Mouse (Mus musculus): ENCODE measurements around the gene Enkur. TPM values are rescaled to one million over a fixed set of nuclear protein-coding genes. Genes with fewer than 3 reads are reported as not detected.
A peak's percentile ranks its signal among the peaks of the same experiment; 100 is the strongest.

Gene Enkur
- polyA plus RNA-seq, 1 experiment from 2014 or later, result 0.42 TPM

DNA sequence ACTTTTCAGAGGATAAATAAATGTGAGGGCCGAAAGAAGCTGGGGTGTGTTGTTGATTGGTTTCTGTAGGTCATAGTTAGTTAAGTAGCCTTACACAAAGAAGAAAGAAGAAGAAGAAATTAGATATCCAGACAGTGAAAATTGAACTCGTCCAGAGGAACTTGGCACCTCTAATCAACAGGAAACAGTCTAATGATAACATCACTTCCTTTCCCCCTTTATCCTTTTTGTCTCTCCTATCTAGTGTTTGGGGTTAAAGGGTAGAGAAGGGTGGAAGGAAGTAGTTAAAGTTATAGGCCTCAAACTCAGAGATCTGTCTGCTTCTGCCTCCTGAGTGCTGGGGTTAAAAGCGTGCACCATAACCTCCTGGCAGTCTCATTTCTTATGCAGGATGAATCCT is 32.4 kb downstream of the Enkur start:
- H3K9ac ChIP-seq (replicated peaks; ENCODE audit: low read depth, low read length), result no peak overlapping the region
- no peak overlapping the region for H3K4me2 ChIP-seq (replicated peaks; ENCODE audit: low read depth, low read length)
- ATAC-seq (ENCODE audit: insufficient number of reproducible peaks, insufficient read depth, low FRiP score, low read depth), result no peak
- no peaks in the 10 kb centered on the region for H3K4me1 ChIP-seq (ENCODE audit: control insufficient read depth, insufficient read depth, low read length)
- 83% methylated on average over 3 of the region's 3 CpGs for WGBS
- no peaks in the 10 kb centered on the region for H3K36me3 ChIP-seq (ENCODE audit: control insufficient read depth, insufficient read depth, low read length)
- H3K27me3 ChIP-seq (ENCODE audit: control insufficient read depth, insufficient read depth, low read length), result no peaks in the 10 kb centered on the region
- no peak overlapping the region for H3K4me3 ChIP-seq (ENCODE audit: low read depth, low read length)
- no peak overlapping the region for H3K27ac ChIP-seq (ENCODE audit: low read length)
- H3K9me3 ChIP-seq (ENCODE audit: control insufficient read depth, low read depth, low read length), result no peaks in the 10 kb centered on the region

- Histone ChIP-seq H3K9ac (replicated peaks; ENCODE audit: low read depth, low read length) (no peak overlapping the region), H3K27me3 (ENCODE audit: control insufficient read depth, insufficient read depth, low read length) (no peaks in the 10 kb centered on the region), H3K4me2 (replicated peaks; ENCODE audit: low read depth, low read length) (no peak overlapping the region), H3K36me3 (ENCODE audit: control insufficient read depth, insufficient read depth, low read length) (no peaks in the 10 kb centered on the region), H3K4me3 (ENCODE audit: low read depth, low read length) (no peak overlapping the region), H3K27ac (ENCODE audit: low read length) (no peak overlapping the region), H3K4me1 (ENCODE audit: control insufficient read depth, insufficient read depth, low read length) (no peaks in the 10 kb centered on the region), H3K9me3 (ENCODE audit: control insufficient read depth, low read depth, low read length) (no peaks in the 10 kb centered on the region)
- 87% methylated on average over 1 of the region's 1 CpGs for WGBS
- no peak for ATAC-seq (ENCODE audit: insufficient number of reproducible peaks, insufficient read depth, low FRiP score, low read depth)
These were observed 37.2 kb downstream of the Enkur start for GRCm38 (mm10) chr2:21167916-21168315.

DNA sequence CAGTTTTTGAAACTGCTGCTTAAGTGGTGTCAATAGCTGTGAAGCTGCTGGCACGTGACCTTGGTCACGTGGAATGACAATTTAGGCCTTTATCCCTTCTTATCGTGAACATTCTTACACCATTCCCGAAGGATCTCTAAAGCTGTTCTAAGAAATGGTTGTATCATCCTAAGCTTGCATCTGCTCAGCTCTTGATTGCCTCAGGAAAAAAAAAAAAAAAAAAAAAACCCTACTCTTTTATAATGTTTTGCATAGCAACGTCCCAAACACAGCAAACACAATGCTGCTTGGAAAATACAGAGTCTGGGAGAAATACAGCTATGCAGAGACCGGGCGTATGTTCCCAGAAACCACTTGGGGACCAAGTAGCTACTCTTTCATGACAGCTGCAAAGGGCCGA is 40.9 kb downstream of the Enkur start:
- Histone ChIP-seq H3K36me3 (ENCODE audit: control insufficient read depth, insufficient read depth, low read length) (no peaks in the 10 kb centered on the region), H3K27ac (ENCODE audit: low read length) (no peak overlapping the region), H3K4me3 (ENCODE audit: low read depth, low read length) (no peak overlapping the region), H3K9me3 (ENCODE audit: control insufficient read depth, low read depth, low read length) (no peaks in the 10 kb centered on the region), H3K9ac (replicated peaks; ENCODE audit: low read depth, low read length) (no peak overlapping the region), H3K27me3 (ENCODE audit: control insufficient read depth, insufficient read depth, low read length) (no peaks in the 10 kb centered on the region), H3K4me2 (replicated peaks; ENCODE audit: low read depth, low read length) (no peak overlapping the region), H3K4me1 (ENCODE audit: control insufficient read depth, insufficient read depth, low read length) (no peaks in the 10 kb centered on the region)
- WGBS, result 79% methylated on average over 8 of the region's 8 CpGs
- ATAC-seq (ENCODE audit: insufficient number of reproducible peaks, insufficient read depth, low FRiP score, low read depth), result no peak

DNA sequence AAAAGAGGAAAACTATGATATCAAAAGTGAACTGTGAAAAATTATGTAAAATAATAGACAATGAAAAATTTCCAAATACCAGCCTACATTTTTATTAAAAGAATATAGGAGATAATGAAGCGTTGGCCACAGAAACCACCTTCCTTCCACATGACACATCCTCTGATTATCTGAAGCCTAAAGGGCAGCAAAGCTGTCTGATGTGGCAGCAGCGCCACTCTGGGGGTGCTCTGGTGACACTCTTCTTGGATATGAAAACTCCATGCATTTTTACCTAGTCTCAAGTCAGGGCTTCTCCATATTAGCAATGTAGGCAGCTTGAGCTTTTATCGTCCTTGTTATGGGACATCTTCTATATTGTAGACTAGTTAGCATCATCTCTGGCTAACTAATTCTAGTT is 51.7 kb downstream of the Enkur start:
- H3K36me3 ChIP-seq (ENCODE audit: control insufficient read depth, insufficient read depth, low read length), result no peaks in the 10 kb centered on the region
- H3K27me3 ChIP-seq (ENCODE audit: control insufficient read depth, insufficient read depth, low read length), result no peaks in the 10 kb centered on the region
- H3K4me1 ChIP-seq (ENCODE audit: control insufficient read depth, insufficient read depth, low read length), result no peaks in the 10 kb centered on the region
- ATAC-seq (ENCODE audit: insufficient number of reproducible peaks, insufficient read depth, low FRiP score, low read depth), result no peak
- H3K9me3 ChIP-seq (ENCODE audit: control insufficient read depth, low read depth, low read length), result no peaks in the 10 kb centered on the region
- H3K9ac ChIP-seq (replicated peaks; ENCODE audit: low read depth, low read length), result no peak overlapping the region
- no peak overlapping the region for H3K4me2 ChIP-seq (replicated peaks; ENCODE audit: low read depth, low read length)
- no peak overlapping the region for H3K27ac ChIP-seq (ENCODE audit: low read length)
- 89% methylated on average over 3 of the region's 3 CpGs for WGBS
- H3K4me3 ChIP-seq (ENCODE audit: low read depth, low read length), result no peak overlapping the region

GRCm38 (mm10) chr2:21147169-21147568 is 58.0 kb downstream of the Enkur start:
- Histone ChIP-seq H3K27ac (ENCODE audit: low read length) (no peak overlapping the region), H3K4me2 (replicated peaks; ENCODE audit: low read depth, low read length) (no peak overlapping the region), H3K36me3 (ENCODE audit: control insufficient read depth, insufficient read depth, low read length) (no peaks in the 10 kb centered on the region), H3K4me1 (ENCODE audit: control insufficient read depth, insufficient read depth, low read length) (no peaks in the 10 kb centered on the region; the same call in 1 of the 2 replicates), H3K27me3 (ENCODE audit: control insufficient read depth, insufficient read depth, low read length) (no peaks in the 10 kb centered on the region), H3K9me3 (ENCODE audit: control insufficient read depth, low read depth, low read length) (no peaks in the 10 kb centered on the region), H3K4me3 (ENCODE audit: low read depth, low read length) (no peak overlapping the region), H3K9ac (replicated peaks; ENCODE audit: low read depth, low read length) (no peak overlapping the region)
- no peak for ATAC-seq (ENCODE audit: insufficient number of reproducible peaks, insufficient read depth, low FRiP score, low read depth)
- WGBS, result 67% methylated on average over 4 of the region's 4 CpGs

GRCm38 (mm10) chr2:21146486-21146885 is 58.7 kb downstream of the Enkur start:
- WGBS, result 70% methylated on average over 6 of the region's 6 CpGs
- no peak for ATAC-seq (ENCODE audit: insufficient number of reproducible peaks, insufficient read depth, low FRiP score, low read depth)
- H3K4me1 ChIP-seq (ENCODE audit: control insufficient read depth, insufficient read depth, low read length), result no peaks in the 10 kb centered on the region; the same call in 1 of the 2 replicates
- H3K9ac ChIP-seq (replicated peaks; ENCODE audit: low read depth, low read length), result no peak overlapping the region
- no peaks in the 10 kb centered on the region for H3K9me3 ChIP-seq (ENCODE audit: control insufficient read depth, low read depth, low read length)
- H3K27me3 ChIP-seq (ENCODE audit: control insufficient read depth, insufficient read depth, low read length), result no peaks in the 10 kb centered on the region
- no peaks in the 10 kb centered on the region for H3K36me3 ChIP-seq (ENCODE audit: control insufficient read depth, insufficient read depth, low read length)
- no peak overlapping the region for H3K27ac ChIP-seq (ENCODE audit: low read length)
- H3K4me3 ChIP-seq (ENCODE audit: low read depth, low read length), result no peak overlapping the region
- no peak overlapping the region for H3K4me2 ChIP-seq (replicated peaks; ENCODE audit: low read depth, low read length)

GRCm38 (mm10) chr2:21142616-21143015 is 62.5 kb downstream of the Enkur start:
- H3K9ac ChIP-seq (replicated peaks; ENCODE audit: low read depth, low read length), result no peak overlapping the region
- no peak overlapping the region for H3K27ac ChIP-seq (ENCODE audit: low read length)
- H3K27me3 ChIP-seq (ENCODE audit: control insufficient read depth, insufficient read depth, low read length), result no peaks in the 10 kb centered on the region
- no peaks in the 10 kb centered on the region; the same call in 1 of the 2 replicates for H3K4me1 ChIP-seq (ENCODE audit: control insufficient read depth, insufficient read depth, low read length)
- H3K4me3 ChIP-seq (ENCODE audit: low read depth, low read length), result peak overlapping the region; percentile 48; the same call in 1 of the 2 replicates
- WGBS, result 13% methylated on average over 2 of the region's 2 CpGs
- peak overlapping the region; percentile 100 for H3K4me2 ChIP-seq (replicated peaks; ENCODE audit: low read depth, low read length)
- no peaks in the 10 kb centered on the region for H3K9me3 ChIP-seq (ENCODE audit: control insufficient read depth, low read depth, low read length)
- ATAC-seq (ENCODE audit: insufficient number of reproducible peaks, insufficient read depth, low FRiP score, low read depth), result no peak
- H3K36me3 ChIP-seq (ENCODE audit: control insufficient read depth, insufficient read depth, low read length), result no peaks in the 10 kb centered on the region

- Histone ChIP-seq H3K27ac (ENCODE audit: low read length) (peak overlapping the region; percentile 59; the same call in 1 of the 2 replicates), H3K4me3 (ENCODE audit: low read depth, low read length) (peak overlapping the region; percentile 48), H3K27me3 (ENCODE audit: control insufficient read depth, insufficient read depth, low read length) (no peaks in the 10 kb centered on the region), H3K9ac (replicated peaks; ENCODE audit: low read depth, low read length) (peak overlapping the region; percentile 58), H3K4me1 (ENCODE audit: control insufficient read depth, insufficient read depth, low read length) (no peaks in the 10 kb centered on the region; the same call in 1 of the 2 replicates), H3K4me2 (replicated peaks; ENCODE audit: low read depth, low read length) (peak overlapping the region; percentile 100), H3K36me3 (ENCODE audit: control insufficient read depth, insufficient read depth, low read length) (no peaks in the 10 kb centered on the region), H3K9me3 (ENCODE audit: control insufficient read depth, low read depth, low read length) (no peaks in the 10 kb centered on the region)
- ATAC-seq (ENCODE audit: insufficient number of reproducible peaks, insufficient read depth, low FRiP score, low read depth), result peak; percentile 80
- under 1% methylated on average over 15 of the region's 15 CpGs for WGBS
These were observed 63.0 kb downstream of the Enkur start for GRCm38 (mm10) chr2:21142204-21142580.

DNA sequence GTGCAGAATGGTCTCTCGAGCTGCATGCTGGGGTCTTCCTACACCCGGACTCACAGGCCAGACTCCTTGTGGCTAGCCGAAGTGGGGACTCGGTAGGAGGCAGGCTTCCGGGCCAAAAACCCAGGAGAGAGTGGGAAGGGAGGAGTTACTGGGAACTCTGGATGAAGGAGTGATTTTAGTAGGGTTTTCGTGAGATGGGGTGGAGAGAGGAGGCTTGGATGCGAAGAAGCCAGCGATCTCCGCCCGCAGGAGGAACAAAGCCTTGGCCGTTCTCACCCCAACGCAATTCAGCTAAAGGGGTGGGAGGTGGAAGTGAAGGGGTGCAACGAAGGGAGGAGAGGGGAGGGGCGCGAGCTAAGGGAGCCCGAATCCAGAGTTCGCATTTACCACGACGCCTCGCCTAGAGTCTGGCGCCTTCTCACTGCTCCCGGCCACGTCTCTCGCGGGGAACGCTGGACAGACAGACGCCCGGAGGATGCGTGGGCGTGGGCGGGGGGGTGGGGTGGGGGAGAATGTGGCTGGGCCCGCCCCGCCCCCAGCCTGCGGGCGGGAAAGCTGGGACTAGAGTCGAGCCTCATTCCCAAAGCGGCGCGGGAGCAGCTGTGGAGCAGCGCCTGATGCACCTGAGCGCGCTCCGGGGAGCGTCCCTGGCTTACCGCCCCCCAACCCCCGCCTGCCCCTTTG is 63.5 kb downstream of the Enkur start:
- Histone ChIP-seq H3K9ac (replicated peaks; ENCODE audit: low read depth, low read length) (peak overlapping the region; percentile 58), H3K4me3 (ENCODE audit: low read depth, low read length) (peak overlapping the region; percentile 48), H3K36me3 (ENCODE audit: control insufficient read depth, insufficient read depth, low read length) (no peaks in the 10 kb centered on the region), H3K4me2 (replicated peaks; ENCODE audit: low read depth, low read length) (peak overlapping the region; percentile 100), H3K4me1 (ENCODE audit: control insufficient read depth, insufficient read depth, low read length) (no peaks in the 10 kb centered on the region; the same call in 1 of the 2 replicates), H3K9me3 (ENCODE audit: control insufficient read depth, low read depth, low read length) (no peaks in the 10 kb centered on the region), H3K27me3 (ENCODE audit: control insufficient read depth, insufficient read depth, low read length) (no peaks in the 10 kb centered on the region), H3K27ac (ENCODE audit: low read length) (peak overlapping the region; percentile 59; the same call in 1 of the 2 replicates)
- ATAC-seq (ENCODE audit: insufficient number of reproducible peaks, insufficient read depth, low FRiP score, low read depth), result peak; percentile 81
- WGBS, result under 1% methylated on average over 46 of the region's 46 CpGs

Data from stomach, embryonic 14.5 days (tissue).